Mouse (Mus musculus) megakaryocyte, embryonic 14.5 days (primary cell): ENCODE measurements around the gene Smyd3. TPM values are rescaled to one million over a fixed set of nuclear protein-coding genes. Genes with fewer than 3 reads are reported as not detected.

ENCODE experiments used
- H3K27me3 ChIP-seq: replicated peaks from 2 replicates; pipeline ENCODE3; 2012; ENCODE audit warnings: inconsistent platforms
- H3K36me3 ChIP-seq: replicated peaks from 2 replicates; pipeline ENCODE3; 2012; ENCODE audit warnings: low read length, inconsistent platforms, mixed read lengths
- H3K4me1 ChIP-seq: 2 replicates; pipeline ENCODE4 v1.6.1; 2012; ENCODE audit warnings: inconsistent platforms
- H3K4me3 ChIP-seq: replicated peaks from 2 replicates; pipeline ENCODE3; 2012; ENCODE audit warnings: moderate library complexity, mild to moderate bottlenecking, inconsistent platforms
- H3K9me3 ChIP-seq: 2 replicates; pipeline ENCODE4 v1.6.1; 2012; ENCODE audit warnings: inconsistent platforms
- FLI1 ChIP-seq: IDR thresholded peaks from 2 replicates; pipeline ENCODE4 v1.6.1; 2012; ENCODE audit warnings: low read length, inconsistent platforms, mixed read lengths
- GATA1 ChIP-seq: IDR thresholded peaks from 3 replicates; pipeline ENCODE4 v1.6.1; 2012; ENCODE audit warnings: mixed read lengths, low read length, inconsistent platforms, borderline replicate concordance
- polyA plus RNA-seq: library from polyadenylated mRNA; stranded (reverse); fragments of >175 nt; gene quantifications from 2 replicates; pipeline ENCODE4 v1.2.3, GENCODE M21; 2012; ENCODE audit warnings: low replicate concordance; ENCODE audit not compliant: insufficient read depth

Smyd3 gene
- polyA plus RNA-seq, 1 experiment = 2.4 TPM

DNA sequence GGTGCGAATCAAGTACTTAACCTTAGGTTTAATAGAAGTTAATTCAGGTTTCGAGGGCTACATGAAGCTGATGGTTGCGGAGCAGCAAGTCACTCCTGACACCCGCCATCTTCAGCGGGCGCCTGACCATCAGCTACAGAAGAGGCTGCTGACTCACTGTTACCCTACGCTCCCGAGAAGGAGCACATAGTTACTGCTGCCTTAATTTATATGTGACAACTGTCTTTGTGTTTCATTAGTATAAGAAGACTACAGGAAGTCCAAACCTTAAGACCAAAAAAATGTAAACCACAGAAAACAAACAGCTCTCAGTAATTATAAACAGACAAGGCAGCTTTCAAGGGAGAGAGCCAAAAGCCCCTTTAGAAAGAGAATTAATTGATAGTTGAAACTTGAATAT is 49.9 kb downstream of the Smyd3 start:
- no peaks in the 10 kb centered on the region for H3K4me1 ChIP-seq
- H3K9me3 ChIP-seq = peaks cover 31% of the 10 kb centered on the region
- peaks cover 24% of the 10 kb centered on the region for H3K36me3 ChIP-seq
- no peak overlapping the region for H3K4me3 ChIP-seq
- no peaks in the 10 kb centered on the region for H3K27me3 ChIP-seq
- TF ChIP-seq GATA1 = no peak
- no peak for TF ChIP-seq FLI1

GRCm38 (mm10) chr1:179462376-179462775 is 55.5 kb downstream of the Smyd3 start:
- Histone ChIP-seq H3K4me1 (no peaks in the 10 kb centered on the region), H3K9me3 (0 out of 2 replicates have a peak, but pooled peaks cover 6% of the 10 kb centered on the region), H3K36me3 (peaks cover 7% of the 10 kb centered on the region), H3K4me3 (no peak overlapping the region), H3K27me3 (no peaks in the 10 kb centered on the region)
- TF ChIP-seq GATA1 = no peak
- no peak for TF ChIP-seq FLI1

- peaks cover 2% of the 10 kb centered on the region for H3K36me3 ChIP-seq
- 0 out of 2 replicates have a peak, but pooled peaks cover 3% of the 10 kb centered on the region for H3K9me3 ChIP-seq
- H3K4me1 ChIP-seq = no peaks in the 10 kb centered on the region
- TF ChIP-seq FLI1 (no peak), GATA1 (no peak)
- no peaks in the 10 kb centered on the region for H3K27me3 ChIP-seq
- H3K4me3 ChIP-seq = peak overlapping the region; percentile 50
Measured at GRCm38 (mm10) chr1:179461019-179461814, 56.6 kb downstream of the Smyd3 start.

- TF ChIP-seq FLI1 (no peak), GATA1 (no peak)
Measured at GRCm38 (mm10) chr1:179458987-179459368, 58.9 kb downstream of the Smyd3 start.

GRCm38 (mm10) chr1:179458236-179458986 is 59.4 kb downstream of the Smyd3 start:
- Histone ChIP-seq H3K4me1 (peaks cover 3% of the 10 kb centered on the region; the same call in 1 of the 2 replicates), H3K27me3 (no peaks in the 10 kb centered on the region), H3K36me3 (no peaks in the 10 kb centered on the region), H3K9me3 (no peaks in the 10 kb centered on the region), H3K4me3 (no peak overlapping the region)
- no peak for TF ChIP-seq FLI1
- TF ChIP-seq GATA1 = no peak

More at GRCm38 (mm10) chr1:179458987-179459368, 58.9 kb downstream of the Smyd3 start:
- Histone ChIP-seq H3K36me3 (no peaks in the 10 kb centered on the region), H3K4me1 (peaks cover 3% of the 10 kb centered on the region; the same call in 1 of the 2 replicates), H3K27me3 (no peaks in the 10 kb centered on the region), H3K9me3 (0 out of 2 replicates have a peak, but pooled peaks cover 3% of the 10 kb centered on the region), H3K4me3 (no peak overlapping the region)

- no peaks in the 10 kb centered on the region for H3K36me3 ChIP-seq
- no peaks in the 10 kb centered on the region for H3K9me3 ChIP-seq
- peaks cover 3% of the 10 kb centered on the region; the same call in 1 of the 2 replicates for H3K4me1 ChIP-seq
- TF ChIP-seq GATA1 (no peak), FLI1 (no peak)
- no peaks in the 10 kb centered on the region for H3K27me3 ChIP-seq
- no peak overlapping the region for H3K4me3 ChIP-seq
Measured at GRCm38 (mm10) chr1:179454600-179454999, 63.2 kb downstream of the Smyd3 start.

DNA sequence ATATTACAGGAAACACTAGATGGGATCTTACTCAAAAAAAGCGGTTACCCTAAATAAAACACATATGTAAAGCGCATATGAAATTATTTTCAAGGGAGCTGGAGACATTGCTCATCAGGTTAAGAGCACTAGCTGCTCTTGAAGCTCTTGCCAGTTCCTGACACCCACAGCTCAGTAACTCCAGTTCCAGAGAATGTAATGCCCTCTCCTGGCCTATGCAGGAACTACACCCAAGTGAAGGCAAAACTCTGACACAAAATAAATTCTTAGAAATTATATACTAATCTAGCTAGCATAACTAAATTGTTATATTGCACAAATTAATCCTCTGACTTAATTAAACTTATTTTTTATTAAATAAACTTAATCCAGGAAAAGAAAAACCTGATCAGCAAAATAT is 66.6 kb downstream of the Smyd3 start:
- H3K9me3 ChIP-seq = peaks cover 7% of the 10 kb centered on the region; the same call in 1 of the 2 replicates
- no peak for TF ChIP-seq GATA1
- H3K4me3 ChIP-seq = no peak overlapping the region
- peaks cover 3% of the 10 kb centered on the region; the same call in 1 of the 2 replicates for H3K4me1 ChIP-seq
- H3K27me3 ChIP-seq = no peaks in the 10 kb centered on the region
- no peaks in the 10 kb centered on the region for H3K36me3 ChIP-seq

GRCm38 (mm10) chr1:179446845-179447212 is 71.0 kb downstream of the Smyd3 start:
- Histone ChIP-seq H3K27me3 (no peaks in the 10 kb centered on the region), H3K4me1 (no peaks in the 10 kb centered on the region), H3K9me3 (peaks cover 13% of the 10 kb centered on the region; the same call in 1 of the 2 replicates), H3K4me3 (no peak overlapping the region), H3K36me3 (peaks cover 7% of the 10 kb centered on the region)
- no peak for TF ChIP-seq GATA1
- no peak for TF ChIP-seq FLI1

GRCm38 (mm10) chr1:179446127-179446844 is 71.6 kb downstream of the Smyd3 start:
- peaks cover 7% of the 10 kb centered on the region for H3K36me3 ChIP-seq
- TF ChIP-seq GATA1 = no peak
- no peak for TF ChIP-seq FLI1
- H3K4me3 ChIP-seq = no peak overlapping the region
- no peaks in the 10 kb centered on the region for H3K27me3 ChIP-seq
- H3K4me1 ChIP-seq = no peaks in the 10 kb centered on the region
- H3K9me3 ChIP-seq = peaks cover 16% of the 10 kb centered on the region; the same call in 1 of the 2 replicates
